Mouse (Mus musculus) lung, postnatal 0 days (tissue): Measurements from ENCODE around the gene Irf2bpl.

Experiments
- CTCF ChIP-seq: IDR thresholded peaks from 2 replicates; pipeline ENCODE4 v1.5.1; 2016; ENCODE audit warnings: antibody characterized with exemption, mild to moderate bottlenecking
- EP300 ChIP-seq: IDR thresholded peaks from 2 replicates; pipeline ENCODE4 v1.6.1; 2016; ENCODE audit warnings: antibody characterized with exemption, mild to moderate bottlenecking, control low read depth

DNA sequence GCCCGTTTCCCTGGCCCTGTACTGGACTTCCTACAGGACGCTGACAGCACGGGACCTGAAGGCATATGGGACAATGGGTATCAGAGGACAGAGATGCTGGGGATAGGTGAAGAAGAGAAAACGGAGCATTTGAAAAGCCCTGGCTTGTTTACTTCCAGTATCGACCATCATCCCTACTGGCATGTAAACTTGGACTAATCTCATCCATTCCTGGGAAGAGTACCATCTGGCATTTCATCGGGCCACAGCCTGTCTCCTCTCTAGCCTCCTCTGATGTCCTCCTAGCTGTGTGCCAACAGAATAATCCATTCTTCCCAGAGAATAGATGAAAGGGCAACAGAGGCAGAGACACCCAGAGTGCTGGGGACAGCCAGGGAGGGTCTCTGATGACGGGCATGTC is 31.0 kb upstream of the Irf2bpl start:
- TF ChIP-seq CTCF (no peak), EP300 (no peak)
